Mouse (Mus musculus): ENCODE measurements around the gene Gm29049. TPM values are rescaled to one million over a fixed set of nuclear protein-coding genes. Genes with fewer than 3 reads are reported as not detected.
"Not testable (repeated sequence)": the region's sequence is repeated elsewhere in the genome, so short reads cannot be mapped to it uniquely, and the experiment has no call there.

Gm29049 gene
- not detected in 2 replicates for polyA plus RNA-seq (2015; fragmentation: Nextera tagmentation; extraction: Ambion mirVana)

DNA sequence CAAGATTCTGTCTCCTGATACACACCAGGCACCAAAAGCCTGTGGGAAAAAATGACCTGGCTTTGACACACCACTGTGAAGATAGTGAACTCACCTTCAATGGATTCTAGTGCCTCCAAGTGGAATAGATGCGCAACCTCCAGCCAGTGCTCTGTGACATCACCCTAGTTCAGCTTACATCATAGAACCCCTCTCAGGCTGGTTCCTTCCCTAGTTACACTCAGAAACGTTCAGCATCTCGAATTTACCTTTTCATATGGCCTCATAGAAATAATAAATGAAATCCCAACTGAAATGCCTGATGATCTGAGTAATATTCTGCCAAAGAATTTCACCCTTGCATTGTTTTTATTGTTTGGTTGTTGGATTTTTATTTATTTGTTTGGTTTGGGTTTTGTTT, at the start of gene Gm29049:
Gene Gm29049, minus strand, starts transcription at position 101 of the 400 bp plus-strand sequence.
- ATAC-seq (replicated peaks; ENCODE audit: insufficient number of reproducible peaks, insufficient read depth, low FRiP score, low read depth); H3K36me3 ChIP-seq; H3K9ac ChIP-seq; H3K4me3 ChIP-seq; H3K4me2 ChIP-seq; H3K9me3 ChIP-seq (replicated peaks); H3K27me3 ChIP-seq; H3K4me1 ChIP-seq (replicated peaks); H3K27ac ChIP-seq: not testable (repeated sequence)
- 17% methylated on average over 1 of the region's 3 CpGs for WGBS

Other genes with a start within 250 kb of the Gm29049 start
- gene Gm20825, start 74.3 kb upstream of the Gm29049 start, polyA plus RNA-seq (2015; fragmentation: Nextera tagmentation; extraction: Ambion mirVana), result not detected in 2 replicates

Measured in heart, embryonic 15.5 days (tissue).